Mouse (Mus musculus) heart, postnatal 0 days (tissue): ENCODE measurements around the gene Wnt7b.
A peak's percentile ranks its signal among the peaks of the same experiment; 100 is the strongest.

Source experiments
- CTCF ChIP-seq: IDR thresholded peaks from 2 replicates; pipeline ENCODE4 v1.5.1; 2016; ENCODE audit warnings: antibody characterized with exemption, control low read depth, low read depth
- EP300 ChIP-seq: IDR thresholded peaks from 2 replicates; pipeline ENCODE4 v1.6.1; 2016; ENCODE audit warnings: antibody characterized with exemption, low read depth

GRCm38 (mm10) chr15:85609266-85610004, 27.2 kb upstream of the Wnt7b start:
- TF ChIP-seq CTCF, result peak; percentile 27
- TF ChIP-seq EP300, result no peak
